Mouse (Mus musculus): ENCODE results near the gene Col5a1. TPM values are rescaled to one million over a fixed set of nuclear protein-coding genes. Genes with fewer than 3 reads are reported as not detected.

The Col5a1 gene
- polyA plus RNA-seq, 1 experiment from 2014 or later, result 5.3 TPM

DNA sequence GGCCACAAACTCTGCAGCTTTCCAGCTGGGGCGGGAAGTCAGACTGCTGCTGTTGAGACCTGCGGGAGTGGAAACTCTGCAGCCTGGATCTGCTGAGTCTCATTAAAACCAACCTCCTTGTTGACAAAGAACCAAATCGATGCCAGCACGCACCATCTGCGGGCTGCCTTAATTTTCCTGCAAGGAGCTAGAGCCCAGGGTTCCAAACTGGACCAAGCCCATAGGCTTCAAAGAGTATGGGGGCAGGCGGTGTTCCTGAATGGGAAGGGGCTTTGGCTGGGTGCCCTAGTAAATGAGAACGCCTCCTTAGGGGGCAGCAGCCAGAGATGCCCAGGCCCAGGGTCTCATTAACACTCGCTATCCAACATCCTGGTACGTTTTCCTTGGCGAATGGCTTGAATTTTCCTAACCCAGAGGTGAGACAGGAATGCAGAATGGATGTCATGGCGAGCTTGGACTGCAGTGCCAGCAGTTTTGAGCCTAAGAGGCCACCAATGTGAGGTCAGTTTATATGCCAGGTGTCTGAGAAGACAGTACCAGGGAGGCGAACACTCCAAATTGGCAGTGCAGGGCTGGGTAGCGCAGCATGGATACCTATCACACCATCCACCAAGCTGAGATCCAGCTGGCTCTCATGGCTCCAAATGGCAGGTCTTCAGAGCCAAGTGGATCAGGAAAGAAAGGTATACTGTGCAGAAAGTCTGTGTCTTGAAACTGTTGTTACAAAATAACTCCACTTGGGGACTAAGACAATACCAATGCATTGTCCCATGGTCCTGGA lies 9.3 kb upstream of the Col5a1 start:
- Histone ChIP-seq H3K9me3 (replicated peaks; ENCODE audit: control insufficient read depth, low read length) (no peaks in the 10 kb centered on the region), H3K4me1 (ENCODE audit: control insufficient read depth, insufficient read depth, low read length) (peaks cover 6% of the 10 kb centered on the region), H3K9ac (ENCODE audit: low read length) (no peak overlapping the region), H3K4me3 (ENCODE audit: low read depth, low read length) (no peak overlapping the region), H3K27ac (ENCODE audit: low read depth, low read length) (peak overlapping the region; percentile 29; the same call in 1 of the 2 replicates), H3K27me3 (replicated peaks; ENCODE audit: control insufficient read depth, insufficient read depth, low read length) (no peaks in the 10 kb centered on the region), H3K4me2 (ENCODE audit: low read length) (no peak overlapping the region), H3K36me3 (ENCODE audit: control insufficient read depth, insufficient read depth, low read length) (no peaks in the 10 kb centered on the region)
- DNase-seq (ENCODE audit: low spot score) (peak; percentile 68), ATAC-seq (peak; percentile 34; the same call in 1 of the 2 replicates)
- 58% methylated on average over 13 of the region's 13 CpGs for WGBS

DNA sequence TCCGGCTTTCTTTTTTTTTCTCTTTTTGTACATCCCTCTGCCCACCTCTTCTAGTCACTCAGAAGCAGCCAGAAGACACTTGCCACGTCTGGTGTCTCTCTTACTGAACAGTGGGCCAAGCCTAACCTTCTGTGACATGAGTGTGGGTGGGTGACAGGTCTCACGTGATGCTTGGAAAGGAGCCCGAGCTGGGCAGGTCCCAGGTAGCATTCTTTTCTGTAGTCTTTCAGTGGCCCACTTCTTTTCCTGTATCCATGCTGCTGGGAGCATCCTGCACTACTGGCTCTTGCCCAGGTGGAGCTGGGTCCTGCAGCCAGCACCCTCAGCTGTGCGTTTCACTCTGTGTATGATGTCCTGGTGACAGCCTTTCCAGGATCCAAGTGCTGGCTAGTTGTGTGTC lies 8.2 kb upstream of the Col5a1 start:
- 73% methylated on average over 5 of the region's 5 CpGs for WGBS
- Histone ChIP-seq H3K9me3 (replicated peaks; ENCODE audit: control insufficient read depth, low read length) (no peaks in the 10 kb centered on the region), H3K4me2 (ENCODE audit: low read length) (no peak overlapping the region), H3K36me3 (ENCODE audit: control insufficient read depth, insufficient read depth, low read length) (no peaks in the 10 kb centered on the region), H3K27me3 (replicated peaks; ENCODE audit: control insufficient read depth, insufficient read depth, low read length) (no peaks in the 10 kb centered on the region), H3K4me3 (ENCODE audit: low read depth, low read length) (no peak overlapping the region), H3K4me1 (ENCODE audit: control insufficient read depth, insufficient read depth, low read length) (peaks cover 6% of the 10 kb centered on the region), H3K9ac (ENCODE audit: low read length) (no peak overlapping the region), H3K27ac (ENCODE audit: low read depth, low read length) (no peak overlapping the region)
- DNase-seq (ENCODE audit: low spot score) (no peak), ATAC-seq (no peak)

DNA sequence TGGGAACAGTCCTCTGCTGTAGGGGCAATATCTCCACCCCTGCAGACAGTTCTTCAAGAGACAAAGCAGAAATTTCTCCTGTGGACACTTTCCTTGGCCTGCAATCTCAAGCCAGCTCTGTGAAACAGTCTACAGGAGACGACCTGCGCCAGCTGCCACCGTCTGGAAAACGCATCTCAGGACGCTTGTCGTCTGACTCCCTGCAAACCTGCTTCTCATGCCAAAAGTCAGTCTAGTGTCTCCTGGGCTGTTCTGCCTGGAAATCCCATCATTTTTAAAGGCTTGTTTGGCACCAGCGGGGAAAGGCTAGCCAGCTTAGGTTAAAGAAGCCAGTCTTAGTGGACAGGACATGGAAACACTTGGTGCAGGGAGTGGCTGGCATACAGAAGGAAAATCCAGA lies 2.9 kb upstream of the Col5a1 start:
- Histone ChIP-seq H3K9me3 (replicated peaks; ENCODE audit: control insufficient read depth, low read length) (no peaks in the 10 kb centered on the region), H3K4me1 (ENCODE audit: control insufficient read depth, insufficient read depth, low read length) (peaks cover 15% of the 10 kb centered on the region; the same call in 1 of the 2 replicates), H3K4me3 (ENCODE audit: low read depth, low read length) (no peak overlapping the region), H3K4me2 (ENCODE audit: low read length) (no peak overlapping the region), H3K9ac (ENCODE audit: low read length) (no peak overlapping the region), H3K27me3 (replicated peaks; ENCODE audit: control insufficient read depth, insufficient read depth, low read length) (peaks cover 10% of the 10 kb centered on the region; the same call in 1 of the 2 replicates), H3K27ac (ENCODE audit: low read depth, low read length) (no peak overlapping the region), H3K36me3 (ENCODE audit: control insufficient read depth, insufficient read depth, low read length) (no peaks in the 10 kb centered on the region)
- no peak for ATAC-seq
- 86% methylated on average over 7 of the region's 7 CpGs for WGBS
- no peak for DNase-seq (ENCODE audit: low spot score)

DNA sequence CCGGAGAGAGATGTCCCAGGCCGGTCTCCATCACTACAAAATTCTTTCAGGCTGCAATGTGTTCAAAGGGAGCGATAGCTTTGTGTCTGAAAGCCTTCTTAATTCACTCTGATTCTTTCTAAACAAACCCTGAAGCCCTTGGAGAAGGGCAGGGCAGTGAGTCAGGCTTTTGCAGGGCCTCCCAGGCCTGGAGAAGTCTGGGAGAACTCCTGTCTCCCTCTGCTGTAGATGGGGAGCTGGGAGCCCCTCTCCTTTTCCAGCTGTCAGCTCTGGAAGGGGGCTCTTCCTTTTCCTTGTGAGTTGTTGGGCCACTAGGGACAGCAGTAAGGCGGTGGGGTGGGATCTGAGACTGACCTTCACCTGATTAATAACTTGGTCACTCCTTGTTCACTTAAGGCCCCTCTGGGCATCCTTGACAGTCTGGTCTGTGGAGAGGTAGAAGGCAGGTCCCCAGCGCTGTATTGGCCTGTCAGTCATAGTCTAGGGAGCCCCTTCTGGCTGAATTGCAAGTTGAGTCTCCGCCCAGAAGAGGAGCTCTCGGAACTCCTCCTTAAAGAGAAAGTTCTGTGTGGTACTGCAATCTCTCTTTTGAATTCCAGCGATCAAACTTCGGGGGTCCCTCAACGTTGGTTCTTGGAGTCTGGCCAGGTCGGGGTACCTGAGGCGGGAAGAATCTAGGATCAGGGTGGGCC lies 623 bp upstream of the Col5a1 start:
- H3K27me3 ChIP-seq (replicated peaks; ENCODE audit: control insufficient read depth, insufficient read depth, low read length), result peaks cover 11% of the 10 kb centered on the region; the same call in 1 of the 2 replicates
- 5% methylated on average over 12 of the region's 12 CpGs for WGBS
- peaks cover 15% of the 10 kb centered on the region; the same call in 1 of the 2 replicates for H3K4me1 ChIP-seq (ENCODE audit: control insufficient read depth, insufficient read depth, low read length)
- H3K4me3 ChIP-seq (ENCODE audit: low read depth, low read length), result peak overlapping the region; percentile 53
- DNase-seq (ENCODE audit: low spot score) (peak; percentile 85), ATAC-seq (peak; percentile 86)
- H3K36me3 ChIP-seq (ENCODE audit: control insufficient read depth, insufficient read depth, low read length), result no peaks in the 10 kb centered on the region
- H3K9ac ChIP-seq (ENCODE audit: low read length), result peak overlapping the region; percentile 68
- H3K9me3 ChIP-seq (replicated peaks; ENCODE audit: control insufficient read depth, low read length), result no peaks in the 10 kb centered on the region
- H3K4me2 ChIP-seq (ENCODE audit: low read length), result peak overlapping the region; percentile 98
- no peak overlapping the region for H3K27ac ChIP-seq (ENCODE audit: low read depth, low read length)

DNA sequence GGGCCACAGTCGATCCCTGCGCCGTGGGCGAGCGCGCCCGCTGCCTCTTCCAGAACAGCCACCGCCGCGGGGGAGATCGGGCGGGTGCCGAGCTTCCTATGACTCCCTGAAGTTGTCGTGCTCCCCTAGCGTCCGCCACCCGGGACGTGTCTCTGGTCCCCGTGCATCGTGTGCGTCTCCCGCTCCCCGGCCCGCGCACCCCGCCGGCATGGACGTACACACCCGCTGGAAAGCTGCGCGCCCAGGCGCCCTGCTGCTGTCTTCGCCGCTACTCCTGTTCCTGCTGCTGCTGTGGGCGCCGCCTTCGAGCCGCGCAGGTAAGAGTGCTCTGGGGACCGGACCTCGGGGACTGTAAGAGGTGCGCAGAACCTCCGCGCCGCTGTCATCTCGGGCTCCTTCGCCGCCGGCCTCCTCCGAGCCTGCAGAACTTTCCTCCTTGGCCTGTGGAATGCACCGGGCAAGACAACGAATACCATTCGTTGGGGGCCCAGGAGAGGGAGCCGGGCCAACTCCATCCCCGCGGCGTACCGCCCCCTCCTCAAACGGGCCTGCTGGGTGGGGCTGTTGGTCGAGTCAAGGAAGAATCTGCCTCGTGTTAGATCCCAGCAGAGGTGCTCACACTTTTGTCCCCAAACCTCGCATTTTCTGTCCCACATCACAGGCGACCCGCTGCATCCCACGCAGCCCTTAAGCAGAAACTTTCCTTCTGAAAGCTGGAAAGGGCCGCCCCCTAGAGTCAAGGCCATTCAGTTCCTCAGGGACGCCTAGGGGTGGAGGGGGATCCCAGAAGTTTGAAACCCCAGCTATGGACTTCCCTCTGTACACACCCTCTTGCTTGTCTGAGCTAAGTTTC lies 609 bp downstream of the Col5a1 start:
- Histone ChIP-seq H3K9ac (ENCODE audit: low read length) (peak overlapping the region; percentile 68), H3K36me3 (ENCODE audit: control insufficient read depth, insufficient read depth, low read length) (no peaks in the 10 kb centered on the region), H3K27ac (ENCODE audit: low read depth, low read length) (no peak overlapping the region), H3K4me3 (ENCODE audit: low read depth, low read length) (peak overlapping the region; percentile 53), H3K4me1 (ENCODE audit: control insufficient read depth, insufficient read depth, low read length) (peaks cover 15% of the 10 kb centered on the region; the same call in 1 of the 2 replicates), H3K4me2 (ENCODE audit: low read length) (peak overlapping the region; percentile 98), H3K9me3 (replicated peaks; ENCODE audit: control insufficient read depth, low read length) (no peaks in the 10 kb centered on the region), H3K27me3 (replicated peaks; ENCODE audit: control insufficient read depth, insufficient read depth, low read length) (peaks cover 11% of the 10 kb centered on the region; the same call in 1 of the 2 replicates)
- DNase-seq (ENCODE audit: low spot score) (peak; percentile 59), ATAC-seq (peak; percentile 42)
- WGBS, result under 1% methylated on average over 67 of the region's 67 CpGs

DNA sequence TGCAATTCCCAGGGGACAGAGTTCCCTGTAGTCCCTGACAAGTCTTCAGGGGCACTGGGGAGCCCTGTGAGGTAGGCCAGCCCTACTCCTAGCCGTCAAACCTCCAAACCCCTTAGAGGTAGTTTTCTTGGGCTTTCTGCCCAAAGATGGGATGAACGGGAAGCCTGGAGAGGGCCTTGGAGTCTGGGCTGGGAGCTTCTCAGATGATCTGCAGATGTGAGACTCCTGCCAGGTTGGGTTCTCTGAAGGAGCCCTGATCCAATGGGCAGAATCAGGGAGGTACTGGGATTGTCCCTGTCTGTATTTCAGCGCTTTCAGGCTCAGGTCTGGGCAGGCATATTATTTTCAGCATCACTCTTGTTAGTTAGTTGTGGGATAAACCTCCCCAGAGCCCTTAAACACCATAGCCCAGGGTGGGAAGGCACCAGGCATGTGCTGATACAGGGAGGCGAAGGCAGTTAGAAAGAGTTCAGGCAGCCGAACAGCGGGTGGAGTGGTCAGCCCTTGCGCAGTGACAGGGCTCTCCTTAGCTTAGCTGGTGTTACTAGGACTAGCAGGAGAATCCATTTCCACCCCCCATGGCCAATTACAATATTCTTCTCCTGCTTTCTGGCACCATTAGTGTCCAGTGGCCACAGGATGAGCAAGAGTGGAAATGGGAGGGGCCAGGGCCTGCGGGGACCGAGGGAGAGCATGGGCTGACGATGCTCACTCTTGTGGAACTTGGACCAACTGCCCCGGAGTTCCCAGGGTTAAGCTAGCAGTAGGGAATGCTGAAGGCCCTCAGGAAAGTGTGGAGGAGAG lies 1.4 kb downstream of the Col5a1 start:
- ATAC-seq (no peak), DNase-seq (ENCODE audit: low spot score) (no peak)
- Histone ChIP-seq H3K4me2 (ENCODE audit: low read length) (peak overlapping the region; percentile 98), H3K36me3 (ENCODE audit: control insufficient read depth, insufficient read depth, low read length) (no peaks in the 10 kb centered on the region), H3K27ac (ENCODE audit: low read depth, low read length) (no peak overlapping the region), H3K4me1 (ENCODE audit: control insufficient read depth, insufficient read depth, low read length) (peaks cover 15% of the 10 kb centered on the region; the same call in 1 of the 2 replicates), H3K9me3 (replicated peaks; ENCODE audit: control insufficient read depth, low read length) (no peaks in the 10 kb centered on the region), H3K9ac (ENCODE audit: low read length) (peak overlapping the region; percentile 68; the same call in 1 of the 2 replicates), H3K4me3 (ENCODE audit: low read depth, low read length) (peak overlapping the region; percentile 53), H3K27me3 (replicated peaks; ENCODE audit: control insufficient read depth, insufficient read depth, low read length) (peaks cover 11% of the 10 kb centered on the region; the same call in 1 of the 2 replicates)
- 29% methylated on average over 11 of the region's 11 CpGs for WGBS

DNA sequence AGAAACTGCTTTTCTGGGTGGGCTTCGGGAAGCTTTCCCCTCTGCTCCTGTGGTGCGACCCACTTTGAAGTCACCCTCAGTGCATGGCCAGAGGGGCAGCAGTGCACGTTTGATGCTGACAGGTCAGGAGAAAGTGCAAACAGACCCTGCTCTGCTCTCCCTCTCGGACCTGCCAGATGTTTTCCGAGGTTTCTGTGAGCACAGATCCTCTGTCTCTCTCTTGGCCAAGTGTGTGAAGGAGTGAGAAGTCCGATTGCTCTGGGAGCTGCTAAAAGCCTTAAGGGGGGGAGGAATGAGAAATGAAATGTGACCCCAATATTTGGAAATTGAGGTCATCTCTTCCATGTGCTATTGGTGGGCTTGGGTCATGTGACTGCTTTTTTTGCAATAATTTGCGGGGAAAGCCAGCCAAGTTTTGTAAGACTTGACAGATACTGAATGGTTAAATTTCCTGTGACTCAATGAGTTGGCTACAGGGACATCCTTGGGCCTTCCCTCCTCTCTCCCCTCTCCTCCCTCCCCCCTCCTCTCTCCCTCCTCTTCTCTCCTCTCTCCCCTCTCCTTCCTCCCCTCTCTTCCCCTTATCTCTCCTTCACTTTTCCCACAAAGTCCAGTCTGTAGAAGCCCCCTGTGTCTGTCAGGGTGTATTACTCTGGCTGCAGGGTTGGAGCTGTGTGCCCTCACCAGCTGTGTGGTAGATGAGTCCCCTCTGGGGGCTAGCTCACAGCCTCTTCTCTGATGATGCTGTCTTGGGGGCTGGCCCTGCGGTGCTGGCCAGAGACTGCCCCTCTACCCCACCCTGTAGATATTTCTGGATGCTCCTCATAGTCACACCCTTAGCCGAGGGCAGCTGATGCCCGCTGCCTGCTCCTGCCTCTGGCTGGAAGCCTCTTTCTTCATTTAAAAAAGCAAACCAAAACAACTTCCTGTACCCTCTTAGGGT lies 2.6 kb downstream of the Col5a1 start:
- H3K9ac ChIP-seq (ENCODE audit: low read length), result no peak overlapping the region; the same call in 1 of the 2 replicates
- no peak overlapping the region for H3K4me3 ChIP-seq (ENCODE audit: low read depth, low read length)
- H3K27ac ChIP-seq (ENCODE audit: low read depth, low read length), result no peak overlapping the region
- 28% methylated on average over 10 of the region's 10 CpGs for WGBS
- ATAC-seq (no peak), DNase-seq (ENCODE audit: low spot score) (peak; percentile 20)
- H3K9me3 ChIP-seq (replicated peaks; ENCODE audit: control insufficient read depth, low read length), result no peaks in the 10 kb centered on the region
- 0 out of 2 replicates have a peak overlapping the region, but pooled peaks have one; percentile 98 for H3K4me2 ChIP-seq (ENCODE audit: low read length)
- H3K4me1 ChIP-seq (ENCODE audit: control insufficient read depth, insufficient read depth, low read length), result peaks cover 15% of the 10 kb centered on the region; the same call in 1 of the 2 replicates
- peaks cover 11% of the 10 kb centered on the region; the same call in 1 of the 2 replicates for H3K27me3 ChIP-seq (replicated peaks; ENCODE audit: control insufficient read depth, insufficient read depth, low read length)
- no peaks in the 10 kb centered on the region for H3K36me3 ChIP-seq (ENCODE audit: control insufficient read depth, insufficient read depth, low read length)

All from forebrain, embryonic 14.5 days (tissue).